Mouse (Mus musculus) liver, postnatal 0 days (tissue): ENCODE measurements at regions not wholly inside any gene's neighbourhood (a gene's known extent, or its start where the extent isn't known, plus 50 kb on each side); places are given as distances from the start of the nearest gene placed in this dataset.

Experiments used
- CTCF ChIP-seq: sonication (generic); IDR thresholded peaks from 2 replicates; pipeline ENCODE4 v1.5.1; 2016; ENCODE audit warnings: antibody characterized with exemption, low read depth
- EP300 ChIP-seq: IDR thresholded peaks from 2 replicates; pipeline ENCODE4 v1.6.1; 2016; ENCODE audit warnings: antibody characterized with exemption, low read depth, mild to moderate bottlenecking

- TF ChIP-seq CTCF (no peak), EP300 (no peak)
These were observed 111.0 kb downstream of the Mrm1 start for GRCm38 (mm10) chr11:84708222-84708730.
